Mouse (Mus musculus) ovary, postnatal 14 days (tissue): ENCODE measurements around the gene Psmc3.

Experiments
- DNase-seq: peaks from one replicate; pipeline ENCODE4 v3.0.0; 2022; ENCODE audit warnings: low spot score

Psmc3 gene

DNA sequence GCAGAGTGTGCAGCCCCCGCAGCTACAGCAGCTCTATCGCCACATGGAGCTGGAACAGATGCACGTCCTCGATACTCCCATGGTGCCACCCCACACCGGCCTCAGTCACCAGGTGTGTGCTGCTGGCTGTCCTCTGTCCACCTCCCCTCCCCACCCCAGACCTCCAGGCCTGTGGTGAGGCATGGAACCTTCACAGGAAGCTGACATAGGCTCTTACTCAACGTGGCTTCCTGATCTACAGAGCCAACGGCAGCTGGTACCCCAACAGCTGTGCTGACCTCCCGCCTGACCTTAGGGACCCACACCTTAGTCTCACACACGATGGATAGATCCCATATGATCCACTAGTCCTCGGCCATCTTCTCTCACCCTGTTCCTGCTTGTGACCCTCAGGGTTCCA lies 59.5 kb downstream of the Psmc3 start:
- no peak for DNase-seq

DNA sequence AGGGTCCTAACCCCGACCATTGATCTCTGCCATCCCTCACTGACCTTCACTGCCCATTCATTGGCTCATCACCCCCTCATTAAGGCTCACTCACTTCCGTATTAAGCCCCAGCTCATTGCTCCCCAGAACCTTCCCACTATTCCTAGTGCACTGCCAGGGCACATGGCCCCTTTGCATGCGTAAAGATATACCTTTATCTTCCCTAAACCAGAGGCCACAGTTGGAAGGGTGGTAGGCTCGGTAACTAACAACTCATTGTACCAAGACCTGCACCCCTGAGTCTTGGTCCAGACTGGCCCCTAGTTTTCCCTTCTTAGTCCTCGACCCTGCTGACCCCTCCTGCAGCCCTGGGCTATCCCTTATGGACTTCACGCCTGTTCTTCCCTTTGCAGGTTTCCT lies 60.0 kb downstream of the Psmc3 start:
- no peak for DNase-seq

DNA sequence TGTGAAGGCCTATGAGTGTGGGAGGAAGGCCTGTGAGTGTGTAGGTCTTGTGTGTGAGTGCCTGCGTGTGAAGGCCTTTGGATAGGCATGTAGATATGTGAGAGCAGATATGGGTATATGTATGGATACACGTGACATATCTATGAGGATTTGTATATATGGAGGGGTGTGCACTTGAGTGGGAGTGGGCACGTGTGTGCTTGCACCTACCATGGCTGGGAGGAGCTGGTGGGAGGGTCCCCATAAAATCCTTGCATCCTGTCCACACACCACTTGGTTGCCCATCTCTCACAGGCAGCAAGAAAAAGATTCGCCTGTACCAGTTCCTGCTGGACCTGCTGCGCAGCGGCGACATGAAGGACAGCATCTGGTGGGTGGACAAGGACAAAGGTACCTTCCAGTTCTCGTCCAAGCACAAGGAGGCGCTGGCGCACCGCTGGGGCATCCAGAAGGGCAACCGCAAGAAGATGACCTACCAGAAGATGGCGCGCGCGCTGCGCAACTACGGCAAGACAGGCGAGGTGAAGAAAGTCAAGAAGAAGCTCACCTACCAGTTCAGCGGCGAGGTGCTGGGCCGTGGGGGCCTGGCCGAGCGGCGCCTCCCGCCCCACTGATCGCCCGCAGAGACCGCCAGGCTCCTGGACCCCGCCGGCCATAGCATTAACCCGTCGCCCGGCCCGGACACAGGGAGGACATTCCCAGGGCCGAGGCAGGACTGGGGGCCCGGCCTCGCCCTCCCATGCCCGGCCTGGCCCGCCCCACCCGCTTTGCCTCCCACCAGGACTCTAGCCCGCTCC lies 61.2 kb downstream of the Psmc3 start:
- DNase-seq, result peak; percentile 99

DNA sequence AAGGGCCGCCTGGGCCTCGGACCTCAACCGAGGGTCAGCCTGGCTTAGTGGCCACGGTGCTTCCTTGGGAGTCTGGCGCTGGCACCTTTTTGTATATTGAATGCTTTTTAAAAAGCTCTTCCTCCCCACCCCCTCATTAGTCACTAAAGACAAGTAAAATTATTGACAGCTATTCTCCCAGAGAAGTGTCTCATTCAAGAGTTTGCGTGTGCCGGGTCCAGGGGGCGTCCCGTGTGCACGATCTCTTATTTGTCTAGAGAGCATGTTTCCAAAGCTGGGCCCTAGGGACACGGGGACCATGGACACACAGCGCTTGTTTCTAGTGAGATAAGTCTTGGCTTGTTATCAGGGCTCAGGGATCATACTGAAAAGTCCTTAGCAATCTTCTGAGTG lies 61.8 kb downstream of the Psmc3 start:
- DNase-seq, result no peak
